Mouse (Mus musculus) midbrain, embryonic 12.5 days (tissue): ENCODE results near the gene Ntn1. TPM values are rescaled to one million over a fixed set of nuclear protein-coding genes. Genes with fewer than 3 reads are reported as not detected.

Experiments used
- ATAC-seq: fragments of 200-750 bp; cut with Nextera tagmentation; 2 replicates; pipeline ENCODE4 v1.8.0; 2017; ENCODE audit warnings: low read depth, moderate TSS enrichment, moderate library complexity; ENCODE audit not compliant: low FRiP score
- H3K27ac ChIP-seq: fragments of 300-500 bp; sonication (generic); replicated peaks from 2 replicates; pipeline ENCODE4 v1.5.1; 2016; ENCODE audit warnings: mild to moderate bottlenecking
- H3K27me3 ChIP-seq: fragments of 300-500 bp; sonication (generic); 2 replicates; pipeline ENCODE4 v1.6.1; 2016; ENCODE audit warnings: mild to moderate bottlenecking
- H3K36me3 ChIP-seq: fragments of 300-500 bp; sonication (generic); 2 replicates; pipeline ENCODE4 v1.6.1; 2016
- H3K4me1 ChIP-seq: fragments of 300-500 bp; sonication (generic); 2 replicates; pipeline ENCODE4 v1.6.1; 2016
- H3K4me2 ChIP-seq: fragments of 300-500 bp; sonication (generic); replicated peaks from 2 replicates; pipeline ENCODE4 v1.6.1; 2016; ENCODE audit warnings: mild to moderate bottlenecking, moderate library complexity
- H3K4me3 ChIP-seq: fragments of 300-500 bp; sonication (generic); 2 replicates; pipeline ENCODE4 v1.5.1; 2016; ENCODE audit warnings: mild to moderate bottlenecking
- H3K9ac ChIP-seq: fragments of 300-500 bp; sonication (generic); replicated peaks from 2 replicates; pipeline ENCODE4 v1.6.1; 2016; ENCODE audit warnings: mild to moderate bottlenecking, moderate library complexity
- H3K9me3 ChIP-seq: fragments of 300-500 bp; sonication (generic); 2 replicates; pipeline ENCODE4 v1.6.1; 2016; ENCODE audit warnings: mild to moderate bottlenecking
- WGBS: fragments of 180-500 bp; shearing (Covaris S2); methylation state at CpG from one replicate; pipeline ENCODE4 v1.1.7; 2016; 5-methylcytosine and 5-hydroxymethylcytosine counted together
- polyA plus RNA-seq: library from polyadenylated mRNA; unstranded; fragments of >200 nt; fragmentation: Nextera tagmentation; extraction: Ambion mirVana; gene quantifications from 2 replicates; pipeline ENCODE4 v1.2.1, GENCODE M21; 2016

Ntn1 gene
- polyA plus RNA-seq, 1 experiment from 2014 or later = 34.6 TPM

DNA sequence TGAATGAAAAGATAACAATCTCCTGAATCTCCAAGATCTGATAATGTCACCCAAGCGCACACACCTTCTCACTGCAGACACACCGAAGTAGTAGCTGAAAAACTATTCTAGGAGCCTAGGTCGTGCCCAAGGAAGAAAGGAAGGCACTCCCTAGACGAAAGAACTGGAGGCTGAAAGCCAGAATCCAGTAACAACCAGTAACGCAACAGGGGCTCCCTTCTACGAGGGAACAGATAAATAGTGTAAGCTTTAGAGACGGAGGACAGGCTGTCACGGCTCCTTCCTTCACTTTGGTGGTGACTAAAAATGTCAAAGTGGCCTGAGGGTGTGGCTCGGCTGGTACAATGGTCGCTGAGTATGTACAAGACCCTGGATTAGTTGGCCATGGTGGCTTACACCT lies 198.1 kb downstream of the Ntn1 start:
- Histone ChIP-seq H3K9me3 (no peaks in the 10 kb centered on the region), H3K9ac (no peak overlapping the region), H3K27ac (no peak overlapping the region; the same call in 1 of the 2 replicates), H3K27me3 (0 out of 2 replicates have a peak, but pooled peaks cover 12% of the 10 kb centered on the region), H3K4me1 (peaks cover 15% of the 10 kb centered on the region; the same call in 1 of the 2 replicates), H3K4me2 (no peak overlapping the region), H3K36me3 (no peaks in the 10 kb centered on the region), H3K4me3 (no peak overlapping the region)
- no peak for ATAC-seq
- WGBS = 49% methylated on average over 10 of the region's 10 CpGs

DNA sequence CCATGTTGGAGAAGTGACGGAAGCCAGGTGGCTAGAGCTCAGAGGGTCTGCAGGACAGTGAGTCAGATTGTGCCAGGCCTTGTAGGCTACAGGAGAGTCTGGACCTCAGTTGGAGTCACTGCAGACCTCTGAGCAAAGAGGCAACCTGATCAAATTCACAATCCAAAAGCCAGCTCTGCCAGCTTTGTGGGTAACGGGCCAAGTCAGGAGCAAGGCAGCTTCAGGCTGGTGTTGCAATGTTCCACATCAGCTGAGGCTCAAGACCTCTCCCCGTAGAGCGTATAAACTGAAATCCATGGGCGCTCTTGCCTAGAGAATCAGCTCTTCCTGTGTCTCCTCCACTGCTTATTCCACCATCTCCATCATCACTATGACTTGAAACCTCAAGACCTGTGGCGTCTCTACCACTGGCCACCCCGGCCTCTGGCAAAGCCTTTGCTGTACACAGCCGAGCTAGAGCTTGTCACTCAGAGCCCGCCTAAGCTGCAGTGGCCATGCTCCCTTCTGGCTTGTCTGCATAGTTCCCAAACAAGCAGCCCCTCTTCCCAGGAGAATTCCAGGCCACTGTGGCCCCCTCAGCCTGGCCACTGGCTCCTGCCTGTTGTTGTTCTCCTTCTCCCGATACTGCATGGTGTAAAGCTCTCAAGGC lies 198.7 kb downstream of the Ntn1 start:
- H3K9ac ChIP-seq = no peak overlapping the region
- H3K36me3 ChIP-seq = no peaks in the 10 kb centered on the region
- H3K27ac ChIP-seq = no peak overlapping the region
- 0 out of 2 replicates have a peak, but pooled peaks cover 12% of the 10 kb centered on the region for H3K27me3 ChIP-seq
- WGBS = 75% methylated on average over 10 of the region's 10 CpGs
- no peak overlapping the region for H3K4me2 ChIP-seq
- ATAC-seq = no peak
- no peaks in the 10 kb centered on the region for H3K9me3 ChIP-seq
- H3K4me3 ChIP-seq = no peak overlapping the region
- H3K4me1 ChIP-seq = peaks cover 15% of the 10 kb centered on the region; the same call in 1 of the 2 replicates

DNA sequence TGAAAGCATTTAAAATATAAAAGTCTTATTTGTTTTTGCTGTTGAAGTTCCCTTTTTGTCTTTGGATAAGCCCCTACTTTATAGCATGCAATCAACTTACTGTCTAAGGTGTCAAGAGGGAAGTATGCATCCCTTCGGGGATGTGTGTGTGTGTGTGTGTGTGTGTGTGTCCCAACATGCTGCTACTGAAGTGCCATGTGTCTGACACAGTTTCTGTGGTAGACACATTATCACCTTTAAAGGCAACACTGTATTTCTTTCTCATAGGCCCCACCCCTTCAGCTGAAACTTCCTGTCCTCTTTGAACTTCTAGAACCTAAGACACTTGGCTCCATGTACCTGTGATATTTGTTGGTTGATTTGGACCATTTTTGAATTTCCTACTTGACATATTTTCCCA lies 199.6 kb downstream of the Ntn1 start:
- no peak for ATAC-seq
- H3K4me1 ChIP-seq = peaks cover 15% of the 10 kb centered on the region; the same call in 1 of the 2 replicates

DNA sequence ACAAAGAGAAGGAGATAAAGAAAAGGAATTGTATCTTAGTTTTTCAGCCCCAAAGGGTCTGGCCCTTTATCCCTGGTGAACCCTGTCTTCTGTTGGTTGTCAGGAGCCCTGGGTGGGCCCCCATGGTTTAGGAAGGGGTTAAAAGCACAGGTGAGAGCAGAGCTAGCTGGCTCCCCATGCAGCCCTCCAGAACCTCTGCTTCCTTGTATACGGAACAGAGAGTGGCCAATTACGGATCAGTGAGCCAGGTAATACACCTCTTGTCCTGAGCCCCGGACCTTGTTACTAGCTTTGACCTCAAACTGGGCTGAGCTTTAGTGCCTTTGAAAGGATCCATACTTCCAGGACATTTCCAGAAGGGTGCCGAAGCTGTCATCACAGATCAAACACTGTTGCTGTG lies 200.1 kb downstream of the Ntn1 start:
- H3K4me1 ChIP-seq = peaks cover 18% of the 10 kb centered on the region
- 85% methylated on average over 4 of the region's 4 CpGs for WGBS
- no peak overlapping the region for H3K9ac ChIP-seq
- no peak overlapping the region for H3K4me3 ChIP-seq
- H3K9me3 ChIP-seq = no peaks in the 10 kb centered on the region
- no peak overlapping the region for H3K4me2 ChIP-seq
- H3K27ac ChIP-seq = no peak overlapping the region
- H3K36me3 ChIP-seq = no peaks in the 10 kb centered on the region
- H3K27me3 ChIP-seq = peaks cover 12% of the 10 kb centered on the region; the same call in 1 of the 2 replicates
- no peak for ATAC-seq

More for the DNA sequence above, 199.6 kb downstream of the Ntn1 start:
- no peak overlapping the region for H3K27ac ChIP-seq
- peaks cover 16% of the 10 kb centered on the region; the same call in 1 of the 2 replicates for H3K27me3 ChIP-seq
- H3K9ac ChIP-seq = no peak overlapping the region
- 96% methylated on average over 1 of the region's 1 CpGs for WGBS
- no peak overlapping the region for H3K4me2 ChIP-seq
- no peak overlapping the region for H3K4me3 ChIP-seq
- no peaks in the 10 kb centered on the region for H3K36me3 ChIP-seq
- no peaks in the 10 kb centered on the region for H3K9me3 ChIP-seq

DNA sequence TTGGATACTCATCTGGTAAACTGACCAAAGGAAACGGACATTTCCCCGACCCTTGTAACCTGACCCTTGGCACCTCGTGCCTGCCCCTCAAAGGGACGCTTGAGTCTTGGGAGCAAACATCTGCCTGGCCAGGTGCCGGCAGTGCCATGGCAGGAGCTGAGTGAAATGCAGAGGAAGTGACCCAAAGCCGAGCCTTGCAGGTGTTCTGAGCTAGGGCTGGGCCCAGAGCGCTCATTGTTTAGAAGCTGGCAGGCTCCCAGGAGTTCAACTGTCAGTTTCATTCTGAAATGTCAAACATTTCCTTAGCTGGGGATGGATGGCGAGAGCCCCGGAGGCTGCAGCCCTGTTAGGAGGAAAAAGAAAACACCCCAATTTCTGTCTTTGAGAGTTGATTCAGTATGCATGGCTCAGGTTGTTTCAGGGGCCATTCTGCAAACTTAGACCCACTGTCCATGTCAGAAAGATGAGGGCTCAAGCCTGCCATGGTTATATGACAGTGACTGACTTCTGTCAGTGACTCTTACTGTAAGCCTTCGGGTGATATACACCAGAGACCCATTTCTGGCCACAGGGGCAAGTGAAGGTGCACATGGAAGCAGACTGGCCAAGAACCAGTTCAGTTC lies 200.7 kb downstream of the Ntn1 start:
- Histone ChIP-seq H3K9ac (no peak overlapping the region), H3K36me3 (no peaks in the 10 kb centered on the region), H3K4me1 (peaks cover 22% of the 10 kb centered on the region), H3K4me3 (no peak overlapping the region), H3K27me3 (peaks cover 12% of the 10 kb centered on the region; the same call in 1 of the 2 replicates), H3K27ac (no peak overlapping the region), H3K9me3 (no peaks in the 10 kb centered on the region), H3K4me2 (no peak overlapping the region)
- WGBS = 47% methylated on average over 10 of the region's 10 CpGs
- no peak for ATAC-seq

DNA sequence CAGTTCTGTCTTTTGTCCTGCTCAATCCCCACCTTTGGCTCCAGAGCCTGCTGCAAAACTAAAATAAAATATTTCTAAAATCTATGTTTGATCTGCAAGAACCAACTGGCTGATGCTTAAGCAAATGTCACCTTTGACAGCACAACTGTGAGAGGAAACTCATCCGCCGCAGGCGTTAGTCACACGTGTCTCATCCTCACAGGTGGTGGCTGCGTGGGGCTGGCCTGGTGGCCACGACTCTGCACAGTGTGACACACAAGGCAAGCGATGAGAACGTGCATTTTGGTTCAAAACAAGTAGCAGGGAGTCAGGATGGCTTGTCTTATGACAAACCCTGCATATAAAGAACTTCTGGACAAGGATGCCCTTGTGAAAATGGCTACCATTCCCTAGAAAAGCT lies 201.5 kb downstream of the Ntn1 start:
- H3K27ac ChIP-seq = no peak overlapping the region
- ATAC-seq = no peak
- H3K36me3 ChIP-seq = no peaks in the 10 kb centered on the region
- H3K4me2 ChIP-seq = no peak overlapping the region
- WGBS = 73% methylated on average over 8 of the region's 8 CpGs
- peaks cover 22% of the 10 kb centered on the region for H3K4me1 ChIP-seq
- H3K9me3 ChIP-seq = no peaks in the 10 kb centered on the region
- no peak overlapping the region for H3K4me3 ChIP-seq
- H3K27me3 ChIP-seq = peaks cover 12% of the 10 kb centered on the region; the same call in 1 of the 2 replicates
- H3K9ac ChIP-seq = no peak overlapping the region

DNA sequence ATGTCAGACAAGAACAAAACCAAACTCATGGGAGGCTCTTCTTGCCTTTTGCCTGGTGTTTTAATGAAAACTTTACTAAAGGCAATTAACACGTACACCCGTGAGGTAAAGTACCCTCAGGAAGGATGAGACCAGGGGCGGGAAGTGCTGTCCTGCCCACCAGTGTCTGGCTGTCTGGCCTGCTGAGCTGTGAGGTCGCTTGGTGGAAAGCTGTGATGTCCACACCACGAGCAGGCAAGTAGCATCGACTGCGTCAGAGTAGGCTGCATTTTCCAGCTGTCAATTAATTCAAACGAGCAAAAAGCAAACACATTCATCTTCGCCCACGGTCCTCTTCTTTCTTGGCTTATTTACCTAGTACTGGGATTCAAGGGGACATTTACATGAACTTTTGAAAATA lies 201.9 kb downstream of the Ntn1 start:
- WGBS = 67% methylated on average over 10 of the region's 10 CpGs
- H3K27me3 ChIP-seq = peaks cover 14% of the 10 kb centered on the region
- ATAC-seq = no peak

DNA sequence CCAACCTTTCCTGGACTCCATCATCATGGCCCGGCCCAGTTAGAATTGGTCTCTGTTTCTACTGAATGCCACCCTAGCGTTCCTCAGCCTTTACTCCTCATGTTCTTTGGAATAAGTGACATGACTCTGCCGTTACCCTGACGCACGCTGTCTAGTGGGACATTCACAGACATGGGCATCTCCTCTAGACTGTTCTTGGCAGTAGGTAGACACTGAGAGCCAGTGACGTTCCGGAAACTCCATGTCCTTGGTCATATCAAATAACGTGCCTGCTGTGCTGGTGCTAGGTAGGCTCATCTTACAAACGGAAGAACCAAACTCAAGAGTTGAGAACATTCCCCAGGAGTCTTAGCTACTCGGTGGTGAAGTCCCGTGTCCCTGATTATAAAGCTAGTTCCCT lies 203.2 kb downstream of the Ntn1 start:
- WGBS = 91% methylated on average over 11 of the region's 11 CpGs
- ATAC-seq = no peak
- Histone ChIP-seq H3K4me3 (no peak overlapping the region), H3K9ac (no peak overlapping the region), H3K36me3 (no peaks in the 10 kb centered on the region), H3K4me2 (no peak overlapping the region), H3K9me3 (no peaks in the 10 kb centered on the region), H3K27ac (no peak overlapping the region), H3K27me3 (peaks cover 18% of the 10 kb centered on the region), H3K4me1 (peaks cover 15% of the 10 kb centered on the region)

More for the DNA sequence above, 201.9 kb downstream of the Ntn1 start:
- Histone ChIP-seq H3K4me1 (peaks cover 22% of the 10 kb centered on the region), H3K36me3 (no peaks in the 10 kb centered on the region), H3K4me3 (no peak overlapping the region), H3K27ac (no peak overlapping the region), H3K9ac (0 out of 2 replicates have a peak overlapping the region, but pooled peaks have one; percentile 4), H3K4me2 (no peak overlapping the region), H3K9me3 (no peaks in the 10 kb centered on the region)

DNA sequence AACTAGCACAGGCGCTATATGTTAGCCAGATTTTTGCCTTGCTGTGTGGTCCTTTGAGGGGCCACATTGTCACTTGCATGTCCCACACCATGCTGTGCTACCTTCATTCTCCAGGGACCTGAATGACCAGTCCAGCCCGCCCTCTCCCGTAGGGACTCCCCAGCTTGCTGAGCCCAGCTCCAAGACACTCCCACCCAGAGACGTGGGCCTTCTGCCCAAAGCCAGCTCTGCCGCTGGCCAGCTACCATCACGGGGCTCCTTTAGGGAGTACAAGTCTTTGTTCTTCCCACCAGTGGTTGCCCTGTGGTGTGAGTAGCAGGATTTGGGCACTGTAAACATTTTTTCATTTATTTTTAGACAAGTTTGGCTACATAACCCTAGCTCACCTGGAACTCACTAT lies 204.1 kb downstream of the Ntn1 start:
- 66% methylated on average over 6 of the region's 6 CpGs for WGBS
- no peaks in the 10 kb centered on the region for H3K36me3 ChIP-seq
- no peak overlapping the region for H3K27ac ChIP-seq
- H3K9me3 ChIP-seq = no peaks in the 10 kb centered on the region
- peaks cover 12% of the 10 kb centered on the region for H3K4me1 ChIP-seq
- no peak overlapping the region for H3K9ac ChIP-seq
- peaks cover 11% of the 10 kb centered on the region for H3K27me3 ChIP-seq
- no peak overlapping the region for H3K4me2 ChIP-seq
- H3K4me3 ChIP-seq = no peak overlapping the region
- no peak for ATAC-seq

DNA sequence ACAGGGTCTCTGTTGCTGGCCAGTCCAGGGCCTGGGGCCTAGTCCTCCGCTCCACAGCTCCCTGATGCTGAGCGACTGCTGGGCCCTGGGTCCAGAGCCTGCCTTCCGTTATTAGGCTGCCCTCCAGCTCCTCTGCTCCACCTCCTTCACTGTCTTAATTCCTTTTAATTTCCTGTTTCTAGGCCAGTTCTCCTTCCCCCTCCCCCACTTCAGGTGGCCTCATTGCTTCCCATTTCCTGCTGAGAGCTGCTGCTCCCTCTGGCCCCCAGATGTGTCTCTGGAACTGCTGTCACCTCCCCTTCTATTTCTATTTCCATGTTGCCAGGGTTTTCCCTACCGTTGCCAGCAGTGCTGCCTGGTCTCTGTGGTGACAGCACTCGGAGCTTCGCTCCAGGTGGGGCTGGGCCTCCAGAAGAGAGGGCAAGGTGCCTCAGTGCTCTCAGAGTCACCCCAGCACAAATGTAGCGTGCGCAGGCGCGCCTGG lies 204.9 kb downstream of the Ntn1 start:
- H3K4me2 ChIP-seq = no peak overlapping the region
- 58% methylated on average over 10 of the region's 10 CpGs for WGBS
- H3K4me1 ChIP-seq = peaks cover 12% of the 10 kb centered on the region
- H3K9me3 ChIP-seq = no peaks in the 10 kb centered on the region
- ATAC-seq = no peak
- no peak overlapping the region for H3K9ac ChIP-seq
- no peaks in the 10 kb centered on the region for H3K36me3 ChIP-seq
- no peak overlapping the region for H3K27ac ChIP-seq
- H3K4me3 ChIP-seq = no peak overlapping the region
- peaks cover 10% of the 10 kb centered on the region for H3K27me3 ChIP-seq

DNA sequence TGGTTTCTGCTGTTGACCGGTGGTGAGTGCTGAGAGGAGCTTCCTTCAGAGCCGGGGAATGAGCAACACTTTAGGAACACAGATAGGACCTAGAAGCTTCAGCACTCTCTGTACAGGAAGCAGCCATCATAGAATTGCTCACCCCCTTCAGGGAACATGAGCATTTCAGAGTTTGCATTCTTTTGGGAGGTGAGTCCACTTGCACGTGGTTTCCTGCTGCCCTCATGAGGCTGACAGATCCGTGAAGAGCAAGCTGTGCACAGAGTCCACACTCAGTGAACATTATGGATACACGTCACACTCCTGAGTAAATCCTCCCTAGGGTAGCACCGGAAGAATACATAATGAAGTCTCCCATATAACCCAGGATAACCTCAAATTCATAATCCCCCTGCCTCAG lies 205.5 kb downstream of the Ntn1 start:
- H3K36me3 ChIP-seq = no peaks in the 10 kb centered on the region
- H3K4me3 ChIP-seq = no peak overlapping the region
- H3K4me1 ChIP-seq = peaks cover 12% of the 10 kb centered on the region
- H3K9me3 ChIP-seq = no peaks in the 10 kb centered on the region
- H3K9ac ChIP-seq = no peak overlapping the region
- WGBS = 62% methylated on average over 6 of the region's 6 CpGs
- H3K27me3 ChIP-seq = peaks cover 10% of the 10 kb centered on the region
- ATAC-seq = no peak
- H3K27ac ChIP-seq = no peak overlapping the region
- H3K4me2 ChIP-seq = no peak overlapping the region

DNA sequence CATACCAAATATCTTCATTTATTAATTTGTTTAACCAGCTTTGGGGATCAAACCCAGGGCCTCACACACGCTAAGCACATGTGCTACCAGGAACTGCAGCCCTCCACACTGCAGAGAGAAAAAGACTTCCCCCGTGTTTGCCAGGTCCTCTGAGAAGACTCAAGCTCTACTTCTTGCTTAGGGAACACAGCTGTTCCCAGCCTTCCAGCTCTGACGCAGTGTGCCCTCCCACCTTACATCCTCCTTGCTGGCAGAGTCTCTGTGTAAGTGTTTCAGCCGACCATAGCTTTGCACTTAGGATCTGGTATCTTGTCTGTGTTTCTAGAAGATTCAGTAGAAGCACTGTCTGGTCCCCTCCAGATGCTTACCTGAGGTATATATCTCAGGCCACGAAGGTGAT lies 209.8 kb downstream of the Ntn1 start:
- H3K27ac ChIP-seq = no peak overlapping the region

More for the DNA sequence above, 209.8 kb downstream of the Ntn1 start:
- peaks cover 6% of the 10 kb centered on the region; the same call in 1 of the 2 replicates for H3K27me3 ChIP-seq
- H3K4me2 ChIP-seq = no peak overlapping the region
- H3K4me1 ChIP-seq = peaks cover 16% of the 10 kb centered on the region
- no peak overlapping the region for H3K9ac ChIP-seq
- no peak overlapping the region for H3K4me3 ChIP-seq
- WGBS = 82% methylated on average over 5 of the region's 5 CpGs
- ATAC-seq = no peak
- no peaks in the 10 kb centered on the region for H3K36me3 ChIP-seq
- H3K9me3 ChIP-seq = no peaks in the 10 kb centered on the region
